Comparison of ENCODE assay signal across 11 mouse cellular contexts in genomic region chr8:46696256-46697041, GRCm38 (mm10). TPM values are rescaled to one million over a fixed set of nuclear protein-coding genes. Genes with fewer than 3 reads are reported as not detected.
DNase-seq lines count a peak whose midpoint lies in the region; ATAC-seq and TF ChIP-seq lines count a peak whose summit lies in the region.
"Had no signal": no experiment of that assay in that cellular context is flagged by ENCODE, and none has a peak within 500 bp of the region (broad histone marks: within the 10 kb centered on the region; RNA-seq: fewer than 3 reads in every experiment).

No protein-coding gene starts in this region.

- H3K4me3 ChIP-seq in hindbrain, embryonic 16.5 days (ENCODE audit: low read length), result no peak overlapping the region
- no peak overlapping the region for H3K4me3 ChIP-seq in hindbrain, embryonic 13.5 days
- no peak overlapping the region for H3K4me3 ChIP-seq in MEL (ENCODE audit: control insufficient read depth in 1 of 2, insufficient read depth in 1 of 2, low read depth in 2 of 2, low read length in 2 of 2)
- H3K4me3 ChIP-seq in limb, embryonic 13.5 days, result no peak overlapping the region
- no peak overlapping the region for H3K4me3 ChIP-seq in thymus, adult 2 months (ENCODE audit: control insufficient read depth, insufficient read depth, low read length)
- H3K4me3 ChIP-seq: left cerebral cortex, adult 2 months had no signal

- TF ChIP-seq RAD21 in MEL (IDR thresholded peaks at IDR 0.05; ENCODE audit: low read depth, low read length), result no peak

- WGBS in hindbrain, embryonic 16.5 days, result 53% methylated on average over 15 of the region's 15 CpGs
- 60% methylated on average over 15 of the region's 15 CpGs for WGBS in hindbrain, embryonic 13.5 days
- WGBS in limb, embryonic 13.5 days, result 32% methylated on average over 15 of the region's 15 CpGs
- 49% methylated on average over 15 of the region's 15 CpGs for WGBS in thymus, adult 2 months

- no peak for TF ChIP-seq EP300 in MEL (IDR thresholded peaks at IDR 0.05; ENCODE audit: low read depth in 1 of 2, low read length in 2 of 2)

- DNase-seq in 416B (ENCODE audit: low read depth), result peak; percentile 72
- no peak for DNase-seq in MEL (ENCODE audit: low read depth, low spot score)
- no peak for DNase-seq in thymus, adult 2 months
- DNase-seq in cerebellum, adult 18-20 months, result no peak
- no peak for DNase-seq in heart, postnatal 14 days
- DNase-seq: adrenal gland, postnatal 10 days; thymus, postnatal 25 days had no signal

- H3K79me2 ChIP-seq in MEL (ENCODE audit: control insufficient read depth, insufficient read depth, low read length, poor library complexity), result no peaks in the 10 kb centered on the region

- intact Hi-C loops in heart, postnatal 14 days (cut with DNase I), result no loop called here

- no peak for TF ChIP-seq POLR2A in MEL (IDR thresholded peaks at IDR 0.05; ENCODE audit: control insufficient read depth in 1 of 2, insufficient read depth in 1 of 2, low read depth in 1 of 2, low read length in 2 of 2, poor library complexity in 1 of 2)
- TF ChIP-seq POLR2A in thymus, adult 2 months (IDR thresholded peaks at IDR 0.05; ENCODE audit: control insufficient read depth, extremely low read depth, insufficient read depth, low read length, poor library complexity), result no peak

- H3K27me3 ChIP-seq in hindbrain, embryonic 16.5 days (replicated peaks; ENCODE audit: control insufficient read depth, insufficient read depth, low read length), result no peaks in the 10 kb centered on the region
- H3K27me3 ChIP-seq in hindbrain, embryonic 13.5 days, result no peaks in the 10 kb centered on the region
- H3K27me3 ChIP-seq in MEL (ENCODE audit: control insufficient read depth in 1 of 2, insufficient read depth in 2 of 2, low read length in 2 of 2), result peaks cover 4 to 7% of the 10 kb centered on the region in 2 experiments; a peak in 3 of 4 replicates
- no peaks in the 10 kb centered on the region for H3K27me3 ChIP-seq in limb, embryonic 13.5 days
- no peaks in the 10 kb centered on the region for H3K27me3 ChIP-seq in thymus, adult 2 months (ENCODE audit: control insufficient read depth, insufficient read depth, low read length)

- TF ChIP-seq CTCF in MEL (IDR thresholded peaks at IDR 0.05 in 2 of 3, conservative IDR thresholded peaks at IDR 0.05 in 1 of 3; ENCODE audit: control insufficient read depth in 1 of 3, insufficient read depth in 1 of 3, low read depth in 2 of 3, low read length in 3 of 3, poor library complexity in 1 of 3, severe bottlenecking in 1 of 3), result no peak
- no peak for TF ChIP-seq CTCF in thymus, adult 2 months (IDR thresholded peaks at IDR 0.05; ENCODE audit: borderline replicate concordance, control insufficient read depth, extremely low read depth, insufficient read depth, low read length, poor library complexity)

- peak overlapping the region; percentile 21; the same call in 1 of the 2 replicates for H3K4me2 ChIP-seq in hindbrain, embryonic 16.5 days (ENCODE audit: low read length)
- H3K4me2 ChIP-seq in hindbrain, embryonic 13.5 days, result no peak overlapping the region
- H3K4me2 ChIP-seq in limb, embryonic 13.5 days (replicated peaks), result peak overlapping the region; percentile 44

- H3K4me1 ChIP-seq in hindbrain, embryonic 16.5 days (ENCODE audit: control insufficient read depth, insufficient read depth, low read depth, low read length), result no peaks in the 10 kb centered on the region; the same call in 1 of the 2 replicates
- H3K4me1 ChIP-seq in hindbrain, embryonic 13.5 days (replicated peaks), result peaks cover 8% of the 10 kb centered on the region; the same call in 1 of the 2 replicates
- H3K4me1 ChIP-seq in MEL (ENCODE audit: control insufficient read depth in 1 of 2, insufficient read depth in 2 of 2, low read length in 2 of 2), result no peaks in the 10 kb centered on the region
- peaks cover 23% of the 10 kb centered on the region for H3K4me1 ChIP-seq in limb, embryonic 13.5 days
- no peaks in the 10 kb centered on the region; the same call in 1 of the 2 replicates for H3K4me1 ChIP-seq in thymus, adult 2 months (replicated peaks; ENCODE audit: control insufficient read depth, insufficient read depth, low read length)

- H3K27ac ChIP-seq in hindbrain, embryonic 16.5 days (ENCODE audit: low read depth, low read length), result no peak overlapping the region
- no peak overlapping the region for H3K27ac ChIP-seq in hindbrain, embryonic 13.5 days
- H3K27ac ChIP-seq in MEL (ENCODE audit: control insufficient read depth, low read depth, low read length), result no peak overlapping the region
- H3K27ac ChIP-seq in limb, embryonic 13.5 days, result no peak overlapping the region
- H3K27ac ChIP-seq in thymus, adult 2 months (ENCODE audit: control insufficient read depth, insufficient read depth, low read length), result no peak overlapping the region
- H3K27ac ChIP-seq: left cerebral cortex, adult 2 months had no signal

- no peak for ATAC-seq in hindbrain, embryonic 16.5 days
- no peak for ATAC-seq in hindbrain, embryonic 13.5 days (ENCODE audit: low FRiP score)
- ATAC-seq in limb, embryonic 13.5 days (ENCODE audit: low FRiP score, low read depth), result no peak

- no peaks in the 10 kb centered on the region for H3K36me3 ChIP-seq in hindbrain, embryonic 16.5 days (ENCODE audit: control insufficient read depth, insufficient read depth, low read length)
- no peaks in the 10 kb centered on the region for H3K36me3 ChIP-seq in hindbrain, embryonic 13.5 days
- no peaks in the 10 kb centered on the region for H3K36me3 ChIP-seq in MEL (ENCODE audit: control insufficient read depth in 1 of 2, insufficient read depth in 2 of 2, low read length in 2 of 2)
- no peaks in the 10 kb centered on the region for H3K36me3 ChIP-seq in limb, embryonic 13.5 days
- H3K36me3 ChIP-seq in thymus, adult 2 months (ENCODE audit: control insufficient read depth, insufficient read depth, low read length), result no peaks in the 10 kb centered on the region

- H3K9ac ChIP-seq in hindbrain, embryonic 16.5 days (ENCODE audit: low read depth, low read length), result no peak overlapping the region
- H3K9ac ChIP-seq in hindbrain, embryonic 13.5 days, result no peak overlapping the region
- H3K9ac ChIP-seq in MEL (ENCODE audit: control insufficient read depth, low read depth, low read length, poor library complexity, severe bottlenecking), result no peak overlapping the region
- H3K9ac ChIP-seq in limb, embryonic 13.5 days, result no peak overlapping the region

- H3K9me3 ChIP-seq in hindbrain, embryonic 16.5 days (ENCODE audit: control insufficient read depth, low read length), result no peaks in the 10 kb centered on the region
- H3K9me3 ChIP-seq in hindbrain, embryonic 13.5 days, result no peaks in the 10 kb centered on the region
- H3K9me3 ChIP-seq in MEL (replicated peaks; ENCODE audit: insufficient read depth, low read length), result no peaks in the 10 kb centered on the region
- no peaks in the 10 kb centered on the region for H3K9me3 ChIP-seq in limb, embryonic 13.5 days

TF ChIP-seq in MEL, 35 proteins besides CTCF, POLR2A, EP300 and RAD21:
- TF ChIP-seq HCFC1 (IDR thresholded peaks at IDR 0.05; ENCODE audit: low read depth, low read length) (no peak), BHLHE40 (IDR thresholded peaks at IDR 0.05; ENCODE audit: borderline replicate concordance, low read depth, low read length) (no peak), USF1 (IDR thresholded peaks at IDR 0.05; ENCODE audit: low read depth, low read length) (peak; percentile 45; the same call in 1 of the 2 replicates)

RNA-seq across cellular contexts. Expression of gene Irf2, which starts 43.1 kb away (rescaled TPM):
- 11.1 TPM in 2 replicates for polyA plus RNA-seq in hindbrain, embryonic 16.5 days (2015; fragmentation: Nextera tagmentation; extraction: Ambion mirVana)
- 9.3 and 11.6 TPM in 2 replicates for polyA plus RNA-seq in hindbrain, embryonic 13.5 days (2015; fragmentation: Nextera tagmentation; extraction: Ambion mirVana)
- 4.9 and 5.1 TPM in 2 replicates for total RNA-seq in MEL (2012; rRNA removed)
- 10 to 100 TPM in 1 of 2 experiments, not detected in 1; 19.4 TPM for polyA plus RNA-seq in MEL (2012; ENCODE audit: insufficient read depth in 1 of 2, insufficient read length in 2 of 2, low read depth in 1 of 2, low replicate concordance in 2 of 2, missing spikeins in 1 of 2)
- 15.8 and 19.6 TPM in 2 replicates for polyA plus RNA-seq in limb, embryonic 13.5 days (2015; fragmentation: Nextera tagmentation; extraction: Ambion mirVana)
- polyA plus RNA-seq in thymus, adult 2 months (2012; rRNA removed), result 28.3 and 29.8 TPM in 2 replicates
- total RNA-seq in heart, postnatal 14 days (2021), result 10 to 100 TPM; 43.6 to 44.5 TPM
